Mouse (Mus musculus): ENCODE results near the gene Troap. TPM values are rescaled to one million over a fixed set of nuclear protein-coding genes. Genes with fewer than 3 reads are reported as not detected.
"Not testable (repeated sequence)": the region's sequence is repeated elsewhere in the genome, so short reads cannot be mapped to it uniquely, and the experiment has no call there.

Troap gene
- polyA plus RNA-seq, 1 experiment, result 5.9 TPM

- WGBS, result under 1% methylated on average over 44 of the region's 44 CpGs
- peak overlapping the region; percentile 89 for H3K27ac ChIP-seq (ENCODE audit: insufficient read depth, low read length)
- TF ChIP-seq CTCF (IDR thresholded peaks at IDR 0.05; ENCODE audit: extremely low read depth, insufficient read depth, insufficient read length, insufficient replicate concordance) (no peak), POLR2A (IDR thresholded peaks at IDR 0.05; ENCODE audit: low read depth, low read length) (0 out of 2 replicates have a peak, but pooled peaks have one; percentile 5)
- peaks cover 6% of the 10 kb centered on the region for H3K4me1 ChIP-seq (ENCODE audit: control insufficient read depth, insufficient read depth, insufficient read length)
- DNase-seq (ENCODE audit: low read depth in 1 of 2, low spot score in 2 of 2), result peak; percentile 89 to 93
- H3K36me3 ChIP-seq (ENCODE audit: control insufficient read depth, insufficient read depth, low read length), result no peaks in the 10 kb centered on the region
- no peaks in the 10 kb centered on the region for H3K27me3 ChIP-seq (ENCODE audit: control insufficient read depth, insufficient read depth, low read length)
- peak overlapping the region; percentile 89 for H3K4me3 ChIP-seq (ENCODE audit: extremely low read depth, insufficient read depth, insufficient read length)
These were observed 392 bp downstream of the Troap start for GRCm38 (mm10) chr15:99074600-99075333.

GRCm38 (mm10) chr15:99076011-99076410 lies 1.6 kb downstream of the Troap start:
- DNase-seq (ENCODE audit: low read depth in 1 of 2, low spot score in 2 of 2), result not testable (repeated sequence)
- WGBS, result 97% methylated on average over 3 of the region's 3 CpGs

GRCm38 (mm10) chr15:99078181-99078910 lies 4.0 kb downstream of the Troap start:
- 95% methylated on average over 15 of the region's 15 CpGs for WGBS
- TF ChIP-seq CTCF (IDR thresholded peaks at IDR 0.05; ENCODE audit: extremely low read depth, insufficient read depth, insufficient read length, insufficient replicate concordance), result no peak
- no peak for TF ChIP-seq POLR2A (IDR thresholded peaks at IDR 0.05; ENCODE audit: low read depth, low read length)
- H3K27ac ChIP-seq (ENCODE audit: insufficient read depth, low read length), result no peak overlapping the region
- no peak overlapping the region for H3K4me3 ChIP-seq (ENCODE audit: extremely low read depth, insufficient read depth, insufficient read length)
- no peaks in the 10 kb centered on the region for H3K36me3 ChIP-seq (ENCODE audit: control insufficient read depth, insufficient read depth, low read length)
- no peaks in the 10 kb centered on the region for H3K27me3 ChIP-seq (ENCODE audit: control insufficient read depth, insufficient read depth, low read length)
- peaks cover 6% of the 10 kb centered on the region for H3K4me1 ChIP-seq (ENCODE audit: control insufficient read depth, insufficient read depth, insufficient read length)
- no peak for DNase-seq (ENCODE audit: low read depth in 1 of 2, low spot score in 2 of 2)

More at GRCm38 (mm10) chr15:99076011-99076410, 1.6 kb downstream of the Troap start:
- not testable (repeated sequence) for H3K27ac ChIP-seq (ENCODE audit: insufficient read depth, low read length); H3K4me3 ChIP-seq (ENCODE audit: extremely low read depth, insufficient read depth, insufficient read length); H3K27me3 ChIP-seq (ENCODE audit: control insufficient read depth, insufficient read depth, low read length); H3K4me1 ChIP-seq (ENCODE audit: control insufficient read depth, insufficient read depth, insufficient read length); H3K36me3 ChIP-seq (ENCODE audit: control insufficient read depth, insufficient read depth, low read length)

- no peaks in the 10 kb centered on the region for H3K36me3 ChIP-seq (ENCODE audit: control insufficient read depth, insufficient read depth, low read length)
- no peaks in the 10 kb centered on the region for H3K27me3 ChIP-seq (ENCODE audit: control insufficient read depth, insufficient read depth, low read length)
- 73% methylated on average over 3 of the region's 3 CpGs for WGBS
- no peak overlapping the region for H3K27ac ChIP-seq (ENCODE audit: insufficient read depth, low read length)
- no peak overlapping the region for H3K4me3 ChIP-seq (ENCODE audit: extremely low read depth, insufficient read depth, insufficient read length)
- TF ChIP-seq POLR2A (IDR thresholded peaks at IDR 0.05; ENCODE audit: low read depth, low read length), result no peak
- TF ChIP-seq CTCF (IDR thresholded peaks at IDR 0.05; ENCODE audit: extremely low read depth, insufficient read depth, insufficient read length, insufficient replicate concordance), result no peak
- H3K4me1 ChIP-seq (ENCODE audit: control insufficient read depth, insufficient read depth, insufficient read length), result peaks cover 3% of the 10 kb centered on the region
- no peak for DNase-seq (ENCODE audit: low read depth in 1 of 2, low spot score in 2 of 2)
These were observed 5.4 kb downstream of the Troap start for GRCm38 (mm10) chr15:99079804-99080203.

- WGBS, result 96% methylated on average over 12 of the region's 12 CpGs
- no peak for DNase-seq (ENCODE audit: low read depth in 1 of 2, low spot score in 2 of 2)
- Histone ChIP-seq H3K4me3 (ENCODE audit: extremely low read depth, insufficient read depth, insufficient read length) (no peak overlapping the region), H3K27ac (ENCODE audit: insufficient read depth, low read length) (no peak overlapping the region), H3K36me3 (ENCODE audit: control insufficient read depth, insufficient read depth, low read length) (no peaks in the 10 kb centered on the region), H3K4me1 (ENCODE audit: control insufficient read depth, insufficient read depth, insufficient read length) (peaks cover 1% of the 10 kb centered on the region; the same call in 1 of the 2 replicates), H3K27me3 (ENCODE audit: control insufficient read depth, insufficient read depth, low read length) (peaks cover 5% of the 10 kb centered on the region)
- no peak for TF ChIP-seq CTCF (IDR thresholded peaks at IDR 0.05; ENCODE audit: extremely low read depth, insufficient read depth, insufficient read length, insufficient replicate concordance)
- no peak for TF ChIP-seq POLR2A (IDR thresholded peaks at IDR 0.05; ENCODE audit: low read depth, low read length)
These were observed 7.9 kb downstream of the Troap start for GRCm38 (mm10) chr15:99082322-99082721.

GRCm38 (mm10) chr15:99082840-99083239 lies 8.5 kb downstream of the Troap start:
- H3K4me1 ChIP-seq (ENCODE audit: control insufficient read depth, insufficient read depth, insufficient read length), result peaks cover 4% of the 10 kb centered on the region; the same call in 1 of the 2 replicates
- H3K27ac ChIP-seq (ENCODE audit: insufficient read depth, low read length), result no peak overlapping the region
- H3K27me3 ChIP-seq (ENCODE audit: control insufficient read depth, insufficient read depth, low read length), result peaks cover 10% of the 10 kb centered on the region
- H3K36me3 ChIP-seq (ENCODE audit: control insufficient read depth, insufficient read depth, low read length), result no peaks in the 10 kb centered on the region
- no peak for DNase-seq (ENCODE audit: low read depth in 1 of 2, low spot score in 2 of 2)
- 94% methylated on average over 16 of the region's 16 CpGs for WGBS
- H3K4me3 ChIP-seq (ENCODE audit: extremely low read depth, insufficient read depth, insufficient read length), result no peak overlapping the region
- TF ChIP-seq CTCF (IDR thresholded peaks at IDR 0.05; ENCODE audit: extremely low read depth, insufficient read depth, insufficient read length, insufficient replicate concordance), result no peak
- no peak for TF ChIP-seq POLR2A (IDR thresholded peaks at IDR 0.05; ENCODE audit: low read depth, low read length)

- H3K4me3 ChIP-seq (ENCODE audit: extremely low read depth, insufficient read depth, insufficient read length), result no peak overlapping the region
- H3K36me3 ChIP-seq (ENCODE audit: control insufficient read depth, insufficient read depth, low read length), result no peaks in the 10 kb centered on the region
- TF ChIP-seq CTCF (IDR thresholded peaks at IDR 0.05; ENCODE audit: extremely low read depth, insufficient read depth, insufficient read length, insufficient replicate concordance) (peak; percentile 43; the same call in 1 of the 2 replicates), POLR2A (IDR thresholded peaks at IDR 0.05; ENCODE audit: low read depth, low read length) (no peak)
- peak in 1 of 2 experiments; percentile 34 for DNase-seq (ENCODE audit: low read depth in 1 of 2, low spot score in 2 of 2)
- peaks cover 14% of the 10 kb centered on the region for H3K27me3 ChIP-seq (ENCODE audit: control insufficient read depth, insufficient read depth, low read length)
- peaks cover 4% of the 10 kb centered on the region; the same call in 1 of the 2 replicates for H3K4me1 ChIP-seq (ENCODE audit: control insufficient read depth, insufficient read depth, insufficient read length)
- 67% methylated on average over 9 of the region's 9 CpGs for WGBS
- no peak overlapping the region for H3K27ac ChIP-seq (ENCODE audit: insufficient read depth, low read length)
These were observed 8.9 kb downstream of the Troap start for GRCm38 (mm10) chr15:99083258-99083657.

Measured in spleen, adult 2 months (tissue).